Mouse (Mus musculus) embryonic fibroblast, embryonic 13.5 days (primary cell): ENCODE results near the gene Slc4a2.

Experiments used
- CTCF ChIP-seq: IDR thresholded peaks from 2 replicates; pipeline ENCODE4 v1.5.1; 2011; ENCODE audit warnings: mild to moderate bottlenecking, control low read depth, low read length, moderate library complexity, borderline replicate concordance; ENCODE audit not compliant: insufficient read depth
- POLR2A ChIP-seq: IDR thresholded peaks from 2 replicates; pipeline ENCODE4 v1.6.1; 2011; ENCODE audit warnings: low read depth, mild to moderate bottlenecking, control low read depth, low read length, moderate library complexity

GRCm38 (mm10) chr5:24481647-24482046, 58.0 kb downstream of the Slc4a2 start:
- TF ChIP-seq POLR2A, result no peak
- TF ChIP-seq CTCF, result peak; percentile 51; the same call in 1 of the 2 replicates
